Mouse (Mus musculus) urinary bladder, adult 18-20 months (tissue): Measurements from ENCODE around the gene Ap3s2.

Experiments
- DNase-seq, 2 experiments: peaks; one replicate each; pipeline ENCODE4 v3.0.0; 2022; ENCODE audit warnings: low spot score in 2 of 2, mixed read lengths in 2 of 2

The Ap3s2 gene

DNA sequence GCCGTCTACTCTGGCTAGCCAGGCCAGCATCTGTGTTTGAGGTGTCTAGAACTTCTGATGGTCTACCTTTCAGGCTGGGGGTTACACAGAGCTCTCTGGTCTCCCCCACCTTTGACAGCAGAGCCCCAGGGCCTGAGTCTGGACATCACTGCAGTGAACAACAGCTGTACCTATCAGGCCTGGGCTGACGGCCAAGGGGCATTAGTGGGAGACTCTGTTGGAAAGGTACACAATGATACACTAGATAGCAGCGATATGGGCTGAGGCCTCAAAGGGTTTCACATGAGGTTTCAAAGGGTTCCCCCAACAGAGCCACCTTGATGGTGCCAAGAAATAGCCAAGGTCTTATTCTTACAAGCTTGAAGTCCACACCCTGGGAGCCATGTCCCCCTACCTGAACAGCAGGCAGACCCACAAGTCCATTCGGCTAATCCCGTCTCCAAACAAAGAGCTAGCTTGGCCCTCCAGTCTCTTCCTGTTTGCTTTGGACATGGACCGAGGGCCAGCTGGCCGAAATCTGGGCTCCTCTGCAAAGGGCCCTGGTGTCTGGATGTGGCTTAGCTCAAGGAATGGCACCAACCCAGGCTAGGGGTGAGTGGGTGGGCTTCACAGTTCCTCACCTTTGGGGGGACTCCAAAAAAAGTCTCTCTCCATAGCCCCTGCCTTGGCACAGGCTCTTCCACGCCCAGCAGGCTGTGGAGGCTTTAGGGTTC is 76.2 kb downstream of the Ap3s2 start:
- no peak for DNase-seq

DNA sequence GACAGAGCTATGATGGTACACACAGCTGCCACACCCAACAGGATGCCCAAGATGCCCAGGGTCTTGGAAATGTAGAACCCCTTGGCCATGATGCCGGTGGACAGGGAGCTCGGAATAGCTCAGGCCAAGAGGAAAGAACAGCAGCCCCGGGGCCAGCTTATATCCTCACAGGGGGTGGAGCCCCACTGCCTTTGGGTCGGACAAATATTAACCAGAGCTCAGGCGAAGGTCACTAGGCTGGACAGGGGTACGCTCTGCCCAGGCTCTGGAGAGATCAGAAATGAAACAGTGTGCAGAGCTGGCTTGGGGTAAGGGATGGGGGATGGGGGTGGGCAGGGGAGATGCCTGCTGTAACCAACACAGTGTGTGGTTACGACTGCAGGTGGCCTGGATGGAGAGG is 78.3 kb downstream of the Ap3s2 start:
- no peak for DNase-seq

DNA sequence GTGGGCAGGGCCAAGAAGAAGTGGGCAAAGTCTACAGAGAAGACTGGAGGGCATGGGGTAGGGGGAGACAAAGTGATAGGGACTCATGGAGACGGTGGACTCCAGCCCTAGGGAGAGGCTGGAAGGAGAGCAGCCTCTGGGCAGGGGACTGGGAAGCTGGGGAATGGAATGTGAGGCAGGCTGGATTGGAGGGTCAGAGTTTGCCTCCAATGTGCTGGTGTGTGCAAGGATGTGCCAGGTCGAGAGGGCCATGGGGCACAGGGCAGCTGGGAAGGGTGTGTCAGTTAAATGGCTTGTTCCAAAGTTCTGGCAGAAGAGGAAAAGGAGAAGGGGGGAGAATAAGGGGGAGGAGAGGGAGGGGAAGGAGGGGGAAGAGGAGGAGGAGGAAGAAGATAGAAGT is 83.2 kb downstream of the Ap3s2 start:
- DNase-seq: no peak

DNA sequence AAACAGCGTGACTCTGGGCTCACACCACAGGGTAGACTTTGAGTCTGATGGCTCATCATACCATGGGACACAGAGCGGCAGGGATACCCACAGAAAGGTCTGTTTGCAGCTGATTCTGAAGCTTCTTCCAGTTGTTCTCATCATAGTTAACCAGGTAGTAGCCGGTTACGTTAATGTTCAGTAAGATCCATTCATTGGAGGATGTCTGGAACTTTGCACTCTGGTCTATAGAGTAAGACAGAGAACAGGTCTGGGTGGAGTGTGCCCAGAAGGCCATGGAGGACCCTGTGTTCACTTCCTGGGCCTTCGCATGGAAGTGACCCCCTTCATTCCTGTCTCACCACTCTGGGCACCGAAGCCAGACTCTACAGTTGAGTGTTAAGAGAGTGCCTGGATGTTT is 85.3 kb downstream of the Ap3s2 start:
- DNase-seq: no peak

DNA sequence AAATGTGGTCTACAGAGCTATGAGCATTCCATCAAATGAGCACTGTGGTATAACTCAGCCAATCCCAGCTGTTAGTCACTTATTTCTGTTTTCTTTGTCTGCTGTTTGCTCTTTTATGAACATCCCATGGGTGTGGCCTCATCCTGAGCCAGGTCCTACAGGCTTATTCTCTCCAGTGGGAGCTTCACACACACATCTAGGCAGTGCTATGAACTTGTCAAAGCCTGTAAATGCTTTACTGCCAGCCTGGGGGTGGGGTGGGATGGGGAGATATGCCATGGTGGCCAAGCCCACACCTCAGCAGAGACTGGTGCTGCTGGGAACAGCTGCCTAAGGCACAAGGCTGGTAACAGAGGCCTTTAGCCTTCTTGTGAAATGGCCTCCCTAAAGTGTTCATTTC is 87.5 kb downstream of the Ap3s2 start:
- no peak for DNase-seq

DNA sequence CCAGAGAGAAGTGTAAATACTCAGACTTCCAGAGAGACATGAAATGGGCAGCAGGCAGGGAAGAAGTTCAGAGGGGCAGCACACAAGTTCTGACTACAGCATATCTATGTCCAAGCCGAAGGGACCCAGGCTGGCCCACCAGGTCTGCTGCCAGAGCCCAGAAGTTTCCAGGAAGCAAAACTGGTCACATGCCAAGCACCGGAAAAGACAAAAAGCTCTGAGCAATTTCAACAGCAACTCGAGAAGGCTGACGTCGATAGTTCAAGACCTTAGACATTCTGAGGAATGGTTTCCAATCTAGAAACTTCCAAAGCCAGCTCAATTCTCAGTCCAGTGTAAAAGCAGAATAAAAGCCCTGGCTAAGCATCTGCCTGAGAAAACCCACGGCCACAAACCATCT is 88.9 kb downstream of the Ap3s2 start:
- DNase-seq: no peak

DNA sequence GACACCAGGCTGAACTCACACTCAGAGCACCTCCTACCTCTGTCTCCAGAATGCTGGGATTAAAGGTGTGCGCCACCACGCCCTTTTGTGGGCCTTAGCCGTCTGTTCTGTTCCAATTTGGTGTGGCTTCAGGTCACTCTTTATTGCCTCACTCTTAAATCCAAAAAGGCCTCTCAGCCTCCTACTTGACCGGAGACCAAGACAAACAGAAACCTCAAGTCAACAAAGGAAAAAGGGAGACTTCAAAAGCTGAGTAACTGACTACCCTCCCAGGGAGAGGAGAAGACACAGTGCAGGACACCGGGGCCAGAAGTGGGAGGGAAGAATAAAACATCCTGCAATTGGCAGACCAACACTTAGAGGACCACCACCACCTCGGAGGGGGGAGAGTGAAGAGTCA is 89.3 kb downstream of the Ap3s2 start:
- DNase-seq: no peak

DNA sequence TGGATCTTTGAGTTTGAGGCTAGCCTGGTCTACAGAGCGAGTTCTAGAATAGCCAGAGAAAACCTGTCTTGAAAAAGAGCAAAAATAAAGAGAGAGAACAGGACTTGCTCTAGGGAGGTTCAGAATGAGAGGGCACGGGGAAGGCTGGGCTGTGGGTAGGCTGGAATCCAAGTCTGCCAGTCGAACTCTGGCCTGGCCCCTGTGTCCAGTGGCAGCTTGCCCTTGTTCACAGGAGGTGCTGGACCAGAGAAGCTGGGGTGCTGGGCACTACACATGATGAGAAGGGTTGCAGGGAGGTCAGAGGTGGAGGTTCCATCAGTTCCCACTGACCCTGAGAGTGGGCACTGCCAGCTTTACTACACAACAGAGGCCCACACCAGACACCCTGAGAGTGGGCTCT is 92.1 kb downstream of the Ap3s2 start:
- DNase-seq: no peak
